Mouse (Mus musculus) frontal cortex, postnatal 36 days (tissue): ENCODE data around the gene Gm13304.
"Not testable (repeated sequence)": the region's sequence is repeated elsewhere in the genome, so short reads cannot be mapped to it uniquely, and the experiment has no call there.

Source experiments
- DNase-seq, 2 experiments: peaks; one replicate each; pipeline ENCODE4 v3.0.0; 2022; ENCODE audit warnings: low spot score in 2 of 2

Gm13304 gene

DNA sequence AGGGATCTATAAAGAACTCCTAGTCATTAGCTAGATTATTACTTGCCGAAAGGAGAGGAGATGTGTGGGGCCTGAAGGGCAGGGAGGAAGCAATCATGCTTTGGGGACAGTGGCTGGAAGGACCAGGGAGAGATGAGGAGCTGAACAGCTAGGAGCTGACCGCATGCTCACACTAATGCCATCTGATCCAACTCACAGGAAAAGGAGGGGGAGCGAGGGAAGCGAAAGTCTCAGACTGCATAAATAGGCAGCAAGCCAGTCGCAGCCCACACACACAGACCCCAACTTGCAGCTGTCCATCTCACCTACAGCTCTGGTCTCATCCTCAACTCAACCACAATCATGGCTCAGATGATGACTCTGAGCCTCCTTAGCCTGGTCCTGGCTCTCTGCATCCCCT lies at the start of gene Gm13304:
Gene Gm13304, plus strand, starts transcription at position 301 of the 400 bp plus-strand sequence.
- not testable (repeated sequence) for DNase-seq

DNA sequence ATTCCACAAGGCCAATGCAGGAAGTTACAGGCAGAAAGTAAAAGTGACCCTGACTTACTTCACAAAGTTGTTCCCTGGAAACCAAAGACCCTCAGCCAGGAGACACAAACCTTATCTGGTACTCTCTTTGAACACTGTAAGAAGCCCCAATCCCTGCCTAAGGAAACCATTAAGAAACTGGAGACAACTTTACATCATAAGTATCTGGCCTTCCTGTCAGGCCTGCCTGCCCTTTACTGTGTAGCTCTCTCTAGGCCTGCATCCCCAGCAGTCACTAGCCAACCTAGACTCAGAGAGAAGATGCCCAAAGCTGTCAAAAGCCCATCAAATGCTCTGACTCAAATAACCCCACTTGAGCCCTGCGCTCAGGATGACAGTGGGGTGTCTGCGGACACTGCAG lies 23.7 kb upstream of the Gm13304 start, which contains the start of gene Gm3893:
Gene Gm3893, plus strand, starts transcription at position 301 of the 400 bp plus-strand sequence.
- not testable (repeated sequence) for DNase-seq

GRCm38 (mm10) chr4:42153136-42153535 lies 38.5 kb downstream of the Gm13304 start, which contains the start of gene Gm13306:
Gene Gm13306 (plus strand): TSS chr4:42153436.
- DNase-seq = not testable (repeated sequence)
